Mouse (Mus musculus) G1E (cell line): ENCODE measurements around the gene Usb1.

Source experiments
- CTCF ChIP-seq: IDR thresholded peaks from 2 replicates; pipeline ENCODE4 v1.5.1; 2012; ENCODE audit warnings: low read depth, low read length, inconsistent platforms, mixed read lengths
- GATA1 ChIP-seq: IDR thresholded peaks from 2 replicates; pipeline ENCODE4 v1.6.1; 2012; ENCODE audit warnings: borderline replicate concordance, low read length, inconsistent platforms, mixed read lengths
- POLR2AphosphoS5 ChIP-seq: IDR thresholded peaks from 2 replicates; pipeline ENCODE4 v1.6.1; 2012; ENCODE audit warnings: low read depth, low read length, inconsistent platforms; ENCODE audit not compliant: insufficient replicate concordance
- TAL1 ChIP-seq: conservative IDR thresholded peaks from 2 replicates; pipeline ENCODE4 v1.6.1; 2012; ENCODE audit warnings: low read depth, low read length, inconsistent platforms, mixed read lengths

- TF ChIP-seq CTCF (no peak), GATA1 (no peak), TAL1 (no peak), POLR2AphosphoS5 (no peak)
Observed at GRCm38 (mm10) chr8:95332437-95333199, 534 bp downstream of the Usb1 start.
